Mouse (Mus musculus): ENCODE results near the gene Stk16.

- TF ChIP-seq CTCF (IDR thresholded peaks at IDR 0.05; ENCODE audit: insufficient read depth, low read length) = no peak
- TF ChIP-seq POLR2A (IDR thresholded peaks at IDR 0.05; ENCODE audit: borderline replicate concordance, extremely low read depth, low read depth, low read length) = no peak
Observed at GRCm38 (mm10) chr1:75190577-75190976, 20.1 kb upstream of the Stk16 start.
